Mouse (Mus musculus) hindbrain, embryonic 15.5 days (tissue): ENCODE results near the gene Itprid1. TPM values are rescaled to one million over a fixed set of nuclear protein-coding genes. Genes with fewer than 3 reads are reported as not detected.

Experiments
- ATAC-seq: fragments of 200-750 bp; cut with Nextera tagmentation; 2 replicates; pipeline ENCODE4 v1.8.0; 2017; ENCODE audit warnings: low read depth, moderate number of reproducible peaks, moderate TSS enrichment; ENCODE audit not compliant: low FRiP score
- H3K27ac ChIP-seq: fragments of 300-500 bp; sonication (generic); replicated peaks from 2 replicates; pipeline ENCODE4 v1.5.1; 2015; ENCODE audit warnings: mild to moderate bottlenecking, inconsistent platforms
- H3K27me3 ChIP-seq: fragments of 300-500 bp; sonication (generic); 2 replicates; pipeline ENCODE4 v1.6.1; 2015; ENCODE audit warnings: control low read depth, inconsistent platforms
- H3K36me3 ChIP-seq: fragments of 300-500 bp; sonication (generic); 2 replicates; pipeline ENCODE4 v1.6.1; 2015; ENCODE audit warnings: control low read depth, inconsistent platforms
- H3K4me1 ChIP-seq: fragments of 300-500 bp; sonication (generic); replicated peaks from 2 replicates; pipeline ENCODE4 v1.6.1; 2015; ENCODE audit warnings: control low read depth, inconsistent platforms
- H3K4me2 ChIP-seq: fragments of 300-500 bp; sonication (generic); 2 replicates; pipeline ENCODE4 v1.6.1; 2015; ENCODE audit warnings: moderate library complexity, mild to moderate bottlenecking, inconsistent platforms
- H3K4me3 ChIP-seq: fragments of 300-500 bp; sonication (generic); 2 replicates; pipeline ENCODE4 v1.5.1; 2015; ENCODE audit warnings: mild to moderate bottlenecking, inconsistent platforms
- H3K9ac ChIP-seq: fragments of 300-500 bp; sonication (generic); 2 replicates; pipeline ENCODE4 v1.6.1; 2015; ENCODE audit warnings: inconsistent platforms
- H3K9me3 ChIP-seq: fragments of 300-500 bp; sonication (generic); 2 replicates; pipeline ENCODE4 v1.6.1; 2016; ENCODE audit warnings: control low read depth, inconsistent platforms
- WGBS: fragments of 180-500 bp; shearing (Covaris S2); methylation state at CpG from one replicate; pipeline ENCODE4 v1.1.7; 2015; 5-methylcytosine and 5-hydroxymethylcytosine counted together
- polyA plus RNA-seq: library from polyadenylated mRNA; unstranded; fragments of >200 nt; fragmentation: Nextera tagmentation; extraction: Ambion mirVana; gene quantifications from 2 replicates; pipeline ENCODE4 v1.2.1, GENCODE M21; 2015

Gene Itprid1
- polyA plus RNA-seq, 1 experiment from 2014 or later = 0.22 TPM

DNA sequence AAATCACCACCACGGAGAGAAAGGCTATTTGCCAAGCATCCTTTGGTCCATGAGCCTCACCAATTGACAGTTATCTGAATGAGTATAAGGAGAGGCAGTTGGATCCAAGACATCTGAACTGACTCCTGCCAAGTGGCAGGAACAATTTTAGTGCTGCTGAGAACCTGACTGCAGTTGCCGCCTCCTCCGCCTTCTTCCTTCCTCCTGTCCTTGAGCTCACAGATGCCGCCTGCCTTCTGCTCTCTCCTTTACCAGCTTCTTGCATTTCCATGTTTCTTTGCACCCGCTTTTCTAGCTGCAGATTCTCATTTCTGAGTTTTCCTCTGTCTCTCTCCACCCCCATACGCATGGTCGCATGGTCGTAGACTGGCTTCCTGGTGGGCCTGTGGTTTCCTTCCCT is 25.5 kb upstream of the Itprid1 start:
- no peak overlapping the region for H3K4me2 ChIP-seq
- ATAC-seq = no peak
- no peaks in the 10 kb centered on the region for H3K9me3 ChIP-seq
- H3K36me3 ChIP-seq = no peaks in the 10 kb centered on the region
- H3K9ac ChIP-seq = no peak overlapping the region
- 88% methylated on average over 8 of the region's 8 CpGs for WGBS
- no peak overlapping the region for H3K4me3 ChIP-seq
- H3K27ac ChIP-seq = no peak overlapping the region
- 0 out of 2 replicates have a peak, but pooled peaks cover 4% of the 10 kb centered on the region for H3K27me3 ChIP-seq
- H3K4me1 ChIP-seq = no peaks in the 10 kb centered on the region

DNA sequence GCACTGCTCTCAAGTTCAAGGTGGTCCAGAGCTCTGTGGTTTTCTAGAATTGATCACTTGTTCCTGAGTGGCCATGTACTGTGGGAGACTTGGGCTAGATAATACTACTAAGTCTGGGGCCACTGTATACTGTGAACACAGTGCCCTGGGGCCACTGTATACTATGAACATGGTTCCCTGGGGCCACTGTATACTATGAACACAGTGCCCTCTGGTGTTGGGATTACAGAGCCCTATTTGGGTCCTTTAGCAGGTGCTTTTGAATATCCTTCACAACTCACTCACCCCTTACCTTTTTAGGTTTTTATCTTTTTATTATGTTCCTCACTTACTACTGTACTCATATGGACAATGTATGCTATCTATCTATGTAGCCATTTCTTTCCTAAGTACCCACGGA is 24.3 kb upstream of the Itprid1 start:
- no peak overlapping the region for H3K9ac ChIP-seq
- no peaks in the 10 kb centered on the region for H3K36me3 ChIP-seq
- WGBS = 74% methylated on average over 1 of the region's 1 CpGs
- no peak overlapping the region for H3K27ac ChIP-seq
- H3K27me3 ChIP-seq = 0 out of 2 replicates have a peak, but pooled peaks cover 4% of the 10 kb centered on the region
- H3K4me3 ChIP-seq = no peak overlapping the region
- H3K4me1 ChIP-seq = no peaks in the 10 kb centered on the region
- no peaks in the 10 kb centered on the region for H3K9me3 ChIP-seq
- H3K4me2 ChIP-seq = no peak overlapping the region
- ATAC-seq = no peak

DNA sequence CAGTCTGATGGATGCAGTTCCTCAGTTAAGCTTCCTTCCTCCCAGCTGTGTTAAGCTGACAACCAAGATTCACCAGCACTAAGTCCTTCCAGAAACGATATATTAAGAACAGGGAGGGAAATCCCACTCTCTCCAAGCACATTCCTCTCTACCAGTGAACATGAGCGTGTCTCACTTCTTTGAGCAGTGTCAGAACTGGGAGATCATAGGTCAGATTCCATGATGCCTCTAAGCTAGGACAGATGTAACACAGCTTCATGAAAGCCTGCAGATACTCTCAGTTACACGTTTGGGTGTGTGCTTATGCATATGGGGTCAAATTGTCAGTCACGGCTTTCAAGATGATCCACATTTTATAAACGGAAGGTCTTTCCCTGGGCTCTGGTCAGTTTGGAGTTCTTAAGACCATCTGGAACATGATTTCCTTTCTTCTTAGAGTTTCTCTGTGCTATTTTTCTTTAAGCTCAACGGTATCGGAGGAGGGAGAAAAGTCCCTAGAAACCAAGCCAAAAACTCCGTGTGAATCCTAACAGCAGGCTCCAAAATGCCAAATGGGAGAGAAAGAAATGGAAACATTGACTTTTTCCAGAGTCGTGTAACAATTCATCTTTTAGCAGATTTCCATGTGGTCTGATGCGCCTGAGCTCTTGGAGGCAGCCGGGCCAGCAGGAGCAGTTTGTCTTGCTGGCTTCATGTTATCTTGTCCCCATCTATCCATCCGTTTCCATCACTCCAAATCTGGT is 22.3 kb upstream of the Itprid1 start:
- Histone ChIP-seq H3K27ac (no peak overlapping the region), H3K9ac (no peak overlapping the region), H3K36me3 (no peaks in the 10 kb centered on the region), H3K4me1 (no peaks in the 10 kb centered on the region), H3K4me2 (no peak overlapping the region), H3K4me3 (no peak overlapping the region), H3K9me3 (no peaks in the 10 kb centered on the region), H3K27me3 (0 out of 2 replicates have a peak, but pooled peaks cover 4% of the 10 kb centered on the region)
- 70% methylated on average over 12 of the region's 12 CpGs for WGBS
- no peak for ATAC-seq

GRCm38 (mm10) chr6:55816911-55817310 is 19.8 kb upstream of the Itprid1 start:
- WGBS = 88% methylated on average over 5 of the region's 5 CpGs
- H3K27me3 ChIP-seq = 0 out of 2 replicates have a peak, but pooled peaks cover 4% of the 10 kb centered on the region
- no peaks in the 10 kb centered on the region for H3K4me1 ChIP-seq
- H3K36me3 ChIP-seq = no peaks in the 10 kb centered on the region
- no peak overlapping the region for H3K9ac ChIP-seq
- no peaks in the 10 kb centered on the region for H3K9me3 ChIP-seq
- H3K4me3 ChIP-seq = no peak overlapping the region
- H3K4me2 ChIP-seq = no peak overlapping the region
- H3K27ac ChIP-seq = no peak overlapping the region
- no peak for ATAC-seq

GRCm38 (mm10) chr6:55829722-55830121 is 7.0 kb upstream of the Itprid1 start:
- H3K4me3 ChIP-seq = no peak overlapping the region
- H3K9me3 ChIP-seq = no peaks in the 10 kb centered on the region
- no peak overlapping the region for H3K9ac ChIP-seq
- H3K4me1 ChIP-seq = no peaks in the 10 kb centered on the region
- no peaks in the 10 kb centered on the region for H3K27me3 ChIP-seq
- WGBS = 91% methylated on average over 6 of the region's 6 CpGs
- H3K36me3 ChIP-seq = no peaks in the 10 kb centered on the region
- no peak overlapping the region for H3K27ac ChIP-seq
- no peak overlapping the region for H3K4me2 ChIP-seq
- ATAC-seq = no peak

GRCm38 (mm10) chr6:55852589-55852988 is 15.9 kb downstream of the Itprid1 start:
- Histone ChIP-seq H3K4me2 (no peak overlapping the region), H3K27me3 (no peaks in the 10 kb centered on the region), H3K4me1 (no peaks in the 10 kb centered on the region), H3K27ac (no peak overlapping the region), H3K9ac (no peak overlapping the region), H3K36me3 (no peaks in the 10 kb centered on the region), H3K9me3 (no peaks in the 10 kb centered on the region), H3K4me3 (no peak overlapping the region)
- ATAC-seq = no peak

- ATAC-seq = no peak
- Histone ChIP-seq H3K27me3 (no peaks in the 10 kb centered on the region), H3K27ac (no peak overlapping the region), H3K9ac (no peak overlapping the region), H3K9me3 (no peaks in the 10 kb centered on the region), H3K36me3 (no peaks in the 10 kb centered on the region), H3K4me3 (no peak overlapping the region), H3K4me1 (no peaks in the 10 kb centered on the region), H3K4me2 (no peak overlapping the region)
- WGBS = 87% methylated on average over 4 of the region's 4 CpGs
Measured at GRCm38 (mm10) chr6:55856085-55856484, 19.4 kb downstream of the Itprid1 start.

- Histone ChIP-seq H3K9me3 (no peaks in the 10 kb centered on the region), H3K27me3 (no peaks in the 10 kb centered on the region), H3K4me1 (no peaks in the 10 kb centered on the region), H3K27ac (no peak overlapping the region), H3K36me3 (no peaks in the 10 kb centered on the region), H3K4me3 (no peak overlapping the region), H3K4me2 (no peak overlapping the region), H3K9ac (no peak overlapping the region)
- WGBS = 87% methylated on average over 2 of the region's 2 CpGs
- no peak for ATAC-seq
Measured at GRCm38 (mm10) chr6:55865206-55865605, 28.5 kb downstream of the Itprid1 start.

DNA sequence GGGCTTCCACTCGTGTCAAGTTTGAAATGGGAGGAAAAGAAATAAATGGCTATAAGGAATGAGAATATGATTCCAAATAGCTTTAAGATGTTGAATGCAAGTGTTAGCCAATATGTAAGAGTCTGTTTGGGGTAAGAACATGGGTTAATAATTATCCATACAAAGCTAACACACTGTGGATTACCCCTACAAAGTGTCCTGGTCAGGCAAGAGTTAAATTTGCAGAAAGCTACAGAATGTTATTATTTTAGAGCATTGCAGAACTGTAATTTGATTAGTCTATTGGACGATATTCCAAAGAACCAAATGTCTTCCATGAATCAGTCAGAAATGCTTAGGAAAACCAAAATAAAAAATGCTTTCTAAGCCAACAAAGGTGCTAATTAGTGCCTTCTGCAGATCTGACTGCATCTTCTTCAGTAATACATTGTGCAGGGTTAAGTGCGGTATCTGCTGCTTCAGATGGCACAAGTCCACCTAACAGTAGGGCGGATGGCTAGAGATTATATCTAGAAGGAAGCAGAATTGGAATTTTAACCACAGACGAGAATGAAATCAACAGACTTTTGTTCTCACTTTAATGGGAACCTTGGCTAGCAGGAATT is 42.8 kb downstream of the Itprid1 start:
- peaks cover 3% of the 10 kb centered on the region; the same call in 1 of the 2 replicates for H3K4me1 ChIP-seq
- 60% methylated on average over 5 of the region's 5 CpGs for WGBS
- H3K9ac ChIP-seq = no peak overlapping the region
- no peak overlapping the region for H3K27ac ChIP-seq
- no peak overlapping the region for H3K4me2 ChIP-seq
- H3K36me3 ChIP-seq = no peaks in the 10 kb centered on the region
- H3K9me3 ChIP-seq = no peaks in the 10 kb centered on the region
- H3K4me3 ChIP-seq = no peak overlapping the region
- ATAC-seq = no peak
- no peaks in the 10 kb centered on the region for H3K27me3 ChIP-seq

GRCm38 (mm10) chr6:55880886-55881285 is 44.2 kb downstream of the Itprid1 start:
- peaks cover 3% of the 10 kb centered on the region; the same call in 1 of the 2 replicates for H3K4me1 ChIP-seq
- H3K27ac ChIP-seq = no peak overlapping the region
- no peaks in the 10 kb centered on the region for H3K27me3 ChIP-seq
- H3K4me3 ChIP-seq = no peak overlapping the region
- no peak for ATAC-seq
- no peaks in the 10 kb centered on the region for H3K36me3 ChIP-seq
- WGBS = 18% methylated on average over 3 of the region's 3 CpGs
- H3K9ac ChIP-seq = no peak overlapping the region
- H3K9me3 ChIP-seq = no peaks in the 10 kb centered on the region
- H3K4me2 ChIP-seq = no peak overlapping the region

DNA sequence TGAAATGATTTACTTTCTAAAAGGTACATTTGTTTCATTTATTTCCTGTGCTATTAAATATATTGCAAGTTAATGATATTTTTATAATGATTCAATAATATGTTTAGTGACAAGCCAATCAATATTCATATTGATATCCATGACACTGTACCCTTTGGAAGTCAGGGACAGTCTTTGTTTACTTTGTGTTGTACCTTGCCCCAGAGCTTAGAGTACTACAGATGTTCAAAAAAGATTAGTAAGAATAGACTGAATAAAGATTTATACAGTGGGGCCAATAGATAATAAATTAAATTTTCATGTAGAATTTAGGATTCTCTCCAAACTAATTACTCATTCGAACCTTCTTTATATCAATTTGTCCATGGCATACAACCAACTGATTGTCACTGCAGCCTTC is 50.9 kb downstream of the Itprid1 start:
- WGBS = 88% methylated on average over 1 of the region's 1 CpGs
- no peak for ATAC-seq
- Histone ChIP-seq H3K4me1 (no peaks in the 10 kb centered on the region), H3K9ac (no peak overlapping the region), H3K9me3 (no peaks in the 10 kb centered on the region), H3K4me2 (no peak overlapping the region), H3K27me3 (no peaks in the 10 kb centered on the region), H3K4me3 (no peak overlapping the region), H3K36me3 (no peaks in the 10 kb centered on the region), H3K27ac (no peak overlapping the region)

DNA sequence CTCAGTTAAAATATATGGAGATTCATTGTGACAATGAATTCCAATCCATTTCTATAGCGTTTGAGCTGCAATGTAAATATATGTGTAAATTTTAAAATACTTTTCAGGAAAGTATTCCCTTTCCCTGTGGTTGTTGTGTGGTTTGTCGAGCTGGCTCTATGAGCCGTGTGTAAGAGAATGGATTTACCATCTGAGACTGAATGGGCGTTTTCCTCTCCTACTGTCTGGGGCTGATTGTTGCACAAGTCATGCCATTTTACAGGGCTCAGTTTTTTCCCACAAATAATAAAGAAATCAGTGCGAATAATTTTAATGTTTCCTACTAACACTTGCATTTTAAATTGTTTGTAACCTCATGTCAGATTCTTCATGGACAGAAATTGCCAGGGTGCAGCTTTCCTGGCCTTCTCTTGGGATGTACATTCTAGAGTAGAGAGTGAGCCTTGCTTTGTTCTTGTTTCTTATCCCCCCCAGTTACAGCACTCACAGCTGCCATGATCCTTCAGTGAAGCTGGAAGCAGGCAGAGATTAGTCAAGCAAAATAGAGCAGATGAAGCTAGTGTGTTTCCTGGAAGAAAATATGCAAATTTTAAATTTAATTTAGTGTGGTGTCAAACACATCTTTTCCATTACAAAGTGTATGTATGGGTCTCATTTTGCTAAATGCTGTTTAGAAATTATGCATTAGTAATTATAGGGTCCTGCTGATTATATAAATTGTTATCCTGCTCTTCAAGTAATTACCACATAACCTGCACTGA is 65.1 kb downstream of the Itprid1 start:
- no peaks in the 10 kb centered on the region for H3K9me3 ChIP-seq
- ATAC-seq = no peak
- H3K4me2 ChIP-seq = no peak overlapping the region
- H3K4me3 ChIP-seq = no peak overlapping the region
- H3K9ac ChIP-seq = no peak overlapping the region
- H3K4me1 ChIP-seq = no peaks in the 10 kb centered on the region
- no peaks in the 10 kb centered on the region for H3K36me3 ChIP-seq
- no peak overlapping the region for H3K27ac ChIP-seq
- 78% methylated on average over 5 of the region's 5 CpGs for WGBS
- H3K27me3 ChIP-seq = no peaks in the 10 kb centered on the region
